Mouse (Mus musculus): ENCODE data around the gene Fam117b. TPM values are rescaled to one million over a fixed set of nuclear protein-coding genes. Genes with fewer than 3 reads are reported as not detected.

Fam117b gene
- polyA plus RNA-seq, 1 experiment, result 67.8 TPM

- no peak for TF ChIP-seq GATA1 (IDR thresholded peaks at IDR 0.05; ENCODE audit: low read length)
These were observed 8.0 kb upstream of the Fam117b start for GRCm38 (mm10) chr1:59904630-59905295.

- no peak for TF ChIP-seq GATA1 (IDR thresholded peaks at IDR 0.05; ENCODE audit: low read length)
These were observed 6.9 kb upstream of the Fam117b start for GRCm38 (mm10) chr1:59905916-59906315.

- no peak for TF ChIP-seq GATA1 (IDR thresholded peaks at IDR 0.05; ENCODE audit: low read length)
These were observed 5.8 kb upstream of the Fam117b start for GRCm38 (mm10) chr1:59906819-59907521.

GRCm38 (mm10) chr1:59907700-59908099, 5.1 kb upstream of the Fam117b start:
- no peak for TF ChIP-seq GATA1 (IDR thresholded peaks at IDR 0.05; ENCODE audit: low read length)

- no peak for TF ChIP-seq GATA1 (IDR thresholded peaks at IDR 0.05; ENCODE audit: low read length)
These were observed 1.9 kb upstream of the Fam117b start for GRCm38 (mm10) chr1:59910941-59911340.

- TF ChIP-seq GATA1 (IDR thresholded peaks at IDR 0.05; ENCODE audit: low read length), result no peak
These were observed 526 bp downstream of the Fam117b start for GRCm38 (mm10) chr1:59913195-59913868.

- no peak for TF ChIP-seq GATA1 (IDR thresholded peaks at IDR 0.05; ENCODE audit: low read length)
These were observed 1.0 kb downstream of the Fam117b start for GRCm38 (mm10) chr1:59913869-59914225.

- TF ChIP-seq GATA1 (IDR thresholded peaks at IDR 0.05; ENCODE audit: low read length), result peak; percentile 94
These were observed 2.0 kb downstream of the Fam117b start for GRCm38 (mm10) chr1:59914799-59915198.

GRCm38 (mm10) chr1:59915843-59916610, 3.2 kb downstream of the Fam117b start:
- TF ChIP-seq GATA1 (IDR thresholded peaks at IDR 0.05; ENCODE audit: low read length), result no peak

- TF ChIP-seq GATA1 (IDR thresholded peaks at IDR 0.05; ENCODE audit: low read length), result no peak
These were observed 4.6 kb downstream of the Fam117b start for GRCm38 (mm10) chr1:59917401-59917800.

- TF ChIP-seq GATA1 (IDR thresholded peaks at IDR 0.05; ENCODE audit: low read length), result peak; percentile 31
These were observed 5.3 kb downstream of the Fam117b start for GRCm38 (mm10) chr1:59918075-59918474.

GRCm38 (mm10) chr1:59923201-59923600, 10.4 kb downstream of the Fam117b start:
- no peak for TF ChIP-seq GATA1 (IDR thresholded peaks at IDR 0.05; ENCODE audit: low read length)

- TF ChIP-seq GATA1 (IDR thresholded peaks at IDR 0.05; ENCODE audit: low read length), result no peak
These were observed 10.9 kb downstream of the Fam117b start for GRCm38 (mm10) chr1:59923673-59924072.

GRCm38 (mm10) chr1:59924411-59924810, 11.6 kb downstream of the Fam117b start:
- no peak for TF ChIP-seq GATA1 (IDR thresholded peaks at IDR 0.05; ENCODE audit: low read length)

GRCm38 (mm10) chr1:59926021-59926672, 13.3 kb downstream of the Fam117b start:
- TF ChIP-seq GATA1 (IDR thresholded peaks at IDR 0.05; ENCODE audit: low read length), result no peak
